Mouse (Mus musculus): ENCODE data around the gene Rbms1. TPM values are rescaled to one million over a fixed set of nuclear protein-coding genes. Genes with fewer than 3 reads are reported as not detected.

Gene Rbms1
- total and polyA plus RNA-seq, 3 experiments, result 10.1 to 27.4 TPM; not detected in 1

GRCm38 (mm10) chr2:60809441-60809921, 153.5 kb downstream of the Rbms1 start:
- Histone ChIP-seq H3K4me3 (ENCODE audit: control insufficient read depth in 1 of 2, insufficient read depth in 1 of 2, low read depth in 2 of 2, low read length in 2 of 2) (no peak overlapping the region), H3K4me1 (ENCODE audit: control insufficient read depth in 1 of 2, insufficient read depth in 2 of 2, low read length in 2 of 2) (peaks cover 3 to 16% of the 10 kb centered on the region in 2 experiments; a peak in 3 of 4 replicates), H3K9me3 (replicated peaks; ENCODE audit: insufficient read depth, low read length) (no peaks in the 10 kb centered on the region), H3K9ac (ENCODE audit: control insufficient read depth, low read depth, low read length, poor library complexity, severe bottlenecking) (no peak overlapping the region), H3K27me3 (ENCODE audit: control insufficient read depth in 1 of 2, insufficient read depth in 2 of 2, low read length in 2 of 2) (no peaks in the 10 kb centered on the region), H3K79me2 (ENCODE audit: control insufficient read depth, insufficient read depth, low read length, poor library complexity) (no peaks in the 10 kb centered on the region; the same call in 1 of the 2 replicates), H3K36me3 (ENCODE audit: control insufficient read depth in 1 of 2, insufficient read depth in 2 of 2, low read length in 2 of 2) (peaks cover 0 to 9% of the 10 kb centered on the region in 2 experiments; a peak in 2 of 4 replicates), H3K27ac (ENCODE audit: control insufficient read depth, low read depth, low read length) (no peak overlapping the region)
- TF ChIP-seq E2F4 (IDR thresholded peaks at IDR 0.05; ENCODE audit: borderline replicate concordance, low read depth, low read length) (no peak), RAD21 (IDR thresholded peaks at IDR 0.05; ENCODE audit: low read depth, low read length) (no peak), MXI1 (IDR thresholded peaks at IDR 0.05; ENCODE audit: low read depth, low read length) (no peak), ZNF384 (IDR thresholded peaks at IDR 0.05; ENCODE audit: low read depth, low read length) (no peak), MAFK (IDR thresholded peaks at IDR 0.05; ENCODE audit: borderline replicate concordance, low read depth, low read length) (no peak), TCF12 (IDR thresholded peaks at IDR 0.05; ENCODE audit: low read depth, low read length) (no peak), MYC (IDR thresholded peaks at IDR 0.05; ENCODE audit: low read depth, low read length) (no peak), TAL1 (IDR thresholded peaks at IDR 0.05; ENCODE audit: low read length) (no peak), POLR2A (IDR thresholded peaks at IDR 0.05; ENCODE audit: control insufficient read depth in 1 of 2, insufficient read depth in 1 of 2, low read depth in 1 of 2, low read length in 2 of 2, poor library complexity in 1 of 2) (no peak), ZMIZ1 (IDR thresholded peaks at IDR 0.05; ENCODE audit: low read depth, low read length) (no peak), POLR2AphosphoS2 (IDR thresholded peaks at IDR 0.05; ENCODE audit: low read length) (no peak), USF1 (IDR thresholded peaks at IDR 0.05; ENCODE audit: low read depth, low read length) (no peak), ZKSCAN1 (IDR thresholded peaks at IDR 0.05; ENCODE audit: low read depth, low read length) (no peak)
- peak; percentile 9 for DNase-seq (ENCODE audit: low read depth, low spot score)

GRCm38 (mm10) chr2:60808822-60809221, 154.2 kb downstream of the Rbms1 start:
- Histone ChIP-seq H3K36me3 (ENCODE audit: control insufficient read depth in 1 of 2, insufficient read depth in 2 of 2, low read length in 2 of 2) (peaks cover 0 to 9% of the 10 kb centered on the region in 2 experiments; a peak in 2 of 4 replicates), H3K9ac (ENCODE audit: control insufficient read depth, low read depth, low read length, poor library complexity, severe bottlenecking) (no peak overlapping the region), H3K9me3 (replicated peaks; ENCODE audit: insufficient read depth, low read length) (no peaks in the 10 kb centered on the region), H3K27ac (ENCODE audit: control insufficient read depth, low read depth, low read length) (no peak overlapping the region), H3K27me3 (ENCODE audit: control insufficient read depth in 1 of 2, insufficient read depth in 2 of 2, low read length in 2 of 2) (no peaks in the 10 kb centered on the region), H3K79me2 (ENCODE audit: control insufficient read depth, insufficient read depth, low read length, poor library complexity) (no peaks in the 10 kb centered on the region; the same call in 1 of the 2 replicates), H3K4me3 (ENCODE audit: control insufficient read depth in 1 of 2, insufficient read depth in 1 of 2, low read depth in 2 of 2, low read length in 2 of 2) (no peak overlapping the region), H3K4me1 (ENCODE audit: control insufficient read depth in 1 of 2, insufficient read depth in 2 of 2, low read length in 2 of 2) (peaks cover 3 to 16% of the 10 kb centered on the region in 2 experiments; a peak in 3 of 4 replicates)
- DNase-seq (ENCODE audit: low read depth, low spot score), result no peak
- TF ChIP-seq CHD2 (IDR thresholded peaks at IDR 0.05; ENCODE audit: low read length) (no peak), MAX (IDR thresholded peaks at IDR 0.05; ENCODE audit: low read length) (no peak), EP300 (IDR thresholded peaks at IDR 0.05; ENCODE audit: low read depth in 1 of 2, low read length in 2 of 2) (no peak), POLR2A (IDR thresholded peaks at IDR 0.05; ENCODE audit: control insufficient read depth in 1 of 2, insufficient read depth in 1 of 2, low read depth in 1 of 2, low read length in 2 of 2, poor library complexity in 1 of 2) (no peak), ZKSCAN1 (IDR thresholded peaks at IDR 0.05; ENCODE audit: low read depth, low read length) (no peak)
